Mouse (Mus musculus) CH12F3 (cell line): ENCODE measurements around the gene Zfp654.

Source experiments
- in situ Hi-C: fragments of 300-500 bp; cut with MboI; formaldehyde crosslinking; loops from 2 replicates; pipeline ENCODE4 v1.14.3; 2020; ENCODE audit warnings: low sequenced_read_pairs

Zfp654 gene

GRCm38 (mm10) chr16:64770521-64771430 is 80.7 kb downstream of the Zfp654 start, which contains the start of gene 4930453N24Rik:
Gene 4930453N24Rik (minus strand): TSS chr16:64771161.
- in situ Hi-C loops = loop anchor here (25.0 kb wide), 1 partner anchor 717 kb away; no protein-coding TSS in a partner anchor

- in situ Hi-C loops = loop anchor here (25.0 kb wide), 1 partner anchor 721 kb away; no protein-coding TSS in a partner anchor
These were observed 84.7 kb downstream of the Zfp654 start for GRCm38 (mm10) chr16:64766696-64767300.

- in situ Hi-C loops = loop anchor here (25.0 kb wide), 1 partner anchor 728 kb away; no protein-coding TSS in a partner anchor
These were observed 92.2 kb downstream of the Zfp654 start for GRCm38 (mm10) chr16:64759245-64759626.

DNA sequence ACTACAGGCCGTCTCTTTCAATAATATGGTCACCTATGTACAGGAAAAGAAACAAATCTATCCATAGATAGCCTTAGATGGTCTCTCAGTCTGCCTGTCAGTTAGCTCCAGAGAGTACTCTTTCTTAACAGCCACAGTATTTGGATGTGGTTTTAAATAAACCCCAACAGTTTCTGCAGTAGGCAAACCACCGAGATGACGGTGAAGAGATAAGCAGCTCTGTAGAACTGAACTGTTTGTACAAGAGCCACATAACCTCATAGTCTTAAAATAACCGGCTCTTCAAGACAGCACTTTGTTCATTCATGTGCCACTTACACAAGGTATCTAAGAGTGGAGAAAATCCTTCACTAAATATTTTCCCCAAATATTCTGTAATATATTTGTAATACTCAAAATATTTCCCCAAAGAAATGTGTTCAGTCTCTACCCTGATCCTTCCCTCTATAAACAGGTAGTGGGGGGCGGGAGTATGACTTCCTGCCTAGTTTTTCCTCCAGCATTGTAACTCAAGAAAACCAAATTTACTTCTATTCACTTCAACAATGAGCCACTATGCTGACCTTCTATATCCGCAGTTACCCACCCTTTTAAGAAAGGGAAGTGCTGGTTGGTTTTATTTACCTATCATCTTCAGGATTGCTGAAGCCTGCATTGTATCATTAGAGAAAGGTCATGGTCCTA is 92.7 kb downstream of the Zfp654 start:
- in situ Hi-C loops = loop anchor here (25.0 kb wide), 1 partner anchor 729 kb away; no protein-coding TSS in a partner anchor

GRCm38 (mm10) chr16:64757666-64758400 is 93.6 kb downstream of the Zfp654 start:
- in situ Hi-C loops = loop anchor here (25.0 kb wide), 1 partner anchor 729 kb away; no protein-coding TSS in a partner anchor

GRCm38 (mm10) chr16:64756321-64756720 is 95.1 kb downstream of the Zfp654 start:
- in situ Hi-C loops = loop anchor here (25.0 kb wide), 1 partner anchor 731 kb away; no protein-coding TSS in a partner anchor

DNA sequence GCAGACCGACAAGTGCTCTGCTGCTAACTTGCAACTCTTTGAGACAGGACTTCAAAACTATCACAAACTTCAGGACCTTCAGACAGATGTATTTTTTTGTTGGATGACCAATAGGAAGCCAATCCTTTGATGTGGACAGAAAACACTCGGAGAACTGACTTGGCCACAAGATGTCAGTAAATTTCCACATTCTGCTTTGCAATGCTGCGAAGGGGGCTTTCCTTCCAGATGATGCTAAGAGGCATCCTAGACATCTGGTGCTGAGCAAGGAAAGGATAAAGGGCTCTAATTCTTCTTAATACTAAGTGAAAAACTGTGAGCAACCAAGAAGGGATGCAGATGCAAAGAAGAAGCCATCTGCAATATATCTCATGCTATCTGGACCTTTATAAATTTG is 96.7 kb downstream of the Zfp654 start:
- in situ Hi-C loops = loop anchor here (25.0 kb wide), 1 partner anchor 733 kb away; no protein-coding TSS in a partner anchor

- in situ Hi-C loops = loop anchor here (25.0 kb wide), 1 partner anchor 733 kb away; no protein-coding TSS in a partner anchor
These were observed 97.3 kb downstream of the Zfp654 start for GRCm38 (mm10) chr16:64753990-64754742.

DNA sequence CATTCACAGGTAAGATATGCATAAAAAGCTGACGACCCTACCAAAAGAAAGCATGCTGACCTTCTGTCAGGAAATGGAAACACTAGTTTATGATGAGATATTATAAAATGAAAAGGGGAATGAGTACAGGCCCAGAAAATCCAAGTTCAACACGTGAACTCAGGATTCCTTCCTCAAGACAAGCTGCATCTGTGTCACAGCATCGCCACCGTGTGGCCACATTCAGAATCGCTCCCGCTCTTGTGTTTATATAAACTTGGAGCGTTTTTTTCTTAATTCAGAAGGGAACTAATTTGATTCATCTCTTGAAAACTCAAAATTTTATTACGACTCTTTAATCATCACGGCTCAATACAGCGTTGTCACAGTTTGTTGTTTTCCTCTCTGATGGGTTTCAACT is 103.2 kb downstream of the Zfp654 start:
- in situ Hi-C loops = no loop called here

- in situ Hi-C loops = no loop called here
These were observed 106.4 kb downstream of the Zfp654 start for GRCm38 (mm10) chr16:64745089-64745488.

- in situ Hi-C loops = no loop called here
These were observed 114.2 kb downstream of the Zfp654 start for GRCm38 (mm10) chr16:64737289-64737688.
